In the genomic region with DNA sequence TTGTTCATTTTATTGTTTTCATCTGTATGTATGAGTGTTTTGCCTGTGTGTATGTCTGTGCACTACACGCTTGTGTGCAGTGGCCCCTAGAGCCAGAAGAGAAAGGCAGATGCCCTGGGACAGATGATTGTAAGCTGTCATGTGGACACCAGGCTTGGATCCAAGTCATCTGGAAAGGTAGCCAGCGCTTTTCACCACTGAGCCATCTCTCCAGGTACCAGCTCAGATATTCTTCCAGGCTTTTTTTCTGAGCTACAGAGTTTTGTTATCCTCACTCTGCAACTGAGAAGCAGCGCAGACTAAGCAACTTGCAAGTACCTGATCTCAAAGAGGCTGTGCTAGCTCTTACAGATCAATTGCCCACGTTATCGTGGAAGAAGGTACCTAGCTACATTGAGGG, we compare ENCODE assay signal across 7 mouse cellular contexts. TPM values are rescaled to one million over a fixed set of nuclear protein-coding genes. Genes with fewer than 3 reads are reported as not detected.
DNase-seq lines count a peak whose midpoint lies in the region; ATAC-seq and TF ChIP-seq lines count a peak whose summit lies in the region.

No protein-coding gene starts in this region.

- no peaks in the 10 kb centered on the region for H3K4me1 ChIP-seq in limb, embryonic 14.5 days (ENCODE audit: control insufficient read depth, insufficient read depth, low read length)
- peaks cover 5% of the 10 kb centered on the region; the same call in 1 of the 2 replicates for H3K4me1 ChIP-seq in limb, embryonic 10.5 days
- H3K4me1 ChIP-seq in forebrain, embryonic 14.5 days (ENCODE audit: control insufficient read depth, insufficient read depth, low read length) = peaks cover 5% of the 10 kb centered on the region; the same call in 1 of the 2 replicates
- H3K4me1 ChIP-seq in liver, embryonic 13.5 days (replicated peaks) = peaks cover 28% of the 10 kb centered on the region

- no peak overlapping the region for H3K27ac ChIP-seq in limb, embryonic 14.5 days (replicated peaks; ENCODE audit: low read depth, low read length)
- no peak overlapping the region for H3K27ac ChIP-seq in limb, embryonic 10.5 days
- H3K27ac ChIP-seq in forebrain, embryonic 14.5 days (ENCODE audit: low read depth, low read length) = no peak overlapping the region
- peak overlapping the region; percentile 22; the same call in 1 of the 2 replicates for H3K27ac ChIP-seq in liver, embryonic 13.5 days

- 67% methylated on average over 5 of the region's 5 CpGs for WGBS in limb, embryonic 14.5 days
- WGBS in limb, embryonic 10.5 days = 80% methylated on average over 5 of the region's 5 CpGs
- 63% methylated on average over 5 of the region's 5 CpGs for WGBS in forebrain, embryonic 14.5 days
- 54% methylated on average over 5 of the region's 5 CpGs for WGBS in liver, embryonic 13.5 days (ENCODE audit: insufficient replicate concordance)

- H3K4me2 ChIP-seq in limb, embryonic 14.5 days (replicated peaks; ENCODE audit: low read depth, low read length, severe bottlenecking) = no peak overlapping the region; the same call in 1 of the 2 replicates
- peak overlapping the region; percentile 97; the same call in 1 of the 2 replicates for H3K4me2 ChIP-seq in forebrain, embryonic 14.5 days (ENCODE audit: low read length)
- peak overlapping the region; percentile 92 for H3K4me2 ChIP-seq in liver, embryonic 13.5 days

- H3K9me3 ChIP-seq in limb, embryonic 14.5 days (ENCODE audit: control insufficient read depth, low read length) = no peaks in the 10 kb centered on the region
- H3K9me3 ChIP-seq in limb, embryonic 10.5 days (replicated peaks) = no peaks in the 10 kb centered on the region
- no peaks in the 10 kb centered on the region for H3K9me3 ChIP-seq in forebrain, embryonic 14.5 days (replicated peaks; ENCODE audit: control insufficient read depth, low read length)
- no peaks in the 10 kb centered on the region for H3K9me3 ChIP-seq in liver, embryonic 13.5 days (replicated peaks)

- no peak for TF ChIP-seq POLR2A in limb, embryonic 14.5 days (IDR thresholded peaks at IDR 0.05; ENCODE audit: borderline replicate concordance, extremely low read depth, insufficient read depth, insufficient read length)

- 0 out of 2 replicates have a peak overlapping the region, but pooled peaks have one; percentile 7 for H3K4me3 ChIP-seq in limb, embryonic 14.5 days (replicated peaks; ENCODE audit: low read length)
- no peak overlapping the region for H3K4me3 ChIP-seq in limb, embryonic 10.5 days
- no peak overlapping the region for H3K4me3 ChIP-seq in forebrain, embryonic 14.5 days (ENCODE audit: low read depth, low read length)
- peak overlapping the region; percentile 75 for H3K4me3 ChIP-seq in liver, embryonic 13.5 days (replicated peaks)

- no peak for ATAC-seq in limb, embryonic 14.5 days (ENCODE audit: low FRiP score, low read depth)
- no peak for ATAC-seq in forebrain, embryonic 14.5 days
- ATAC-seq in liver, embryonic 13.5 days (ENCODE audit: low read depth) = no peak
- no peak for ATAC-seq in frontal cortex, adult (ENCODE audit: low TSS enrichment)

- H3K9ac ChIP-seq in limb, embryonic 14.5 days (ENCODE audit: low read depth, low read length, severe bottlenecking) = no peak overlapping the region
- no peak overlapping the region for H3K9ac ChIP-seq in forebrain, embryonic 14.5 days (ENCODE audit: low read length)
- peak overlapping the region; percentile 51 for H3K9ac ChIP-seq in liver, embryonic 13.5 days

- DNase-seq in limb, embryonic 14.5 days (ENCODE audit: low spot score) = no peak
- DNase-seq in limb, embryonic 10.5 days (ENCODE audit: low spot score) = no peak
- peak; percentile 22 for DNase-seq in c-Kit-positive CD71-positive TER-119-positive erythroid progenitor cells, embryonic 14.5 days (ENCODE audit: low spot score)
- no peak for DNase-seq in forebrain, embryonic 14.5 days (ENCODE audit: low spot score)
- no peak for DNase-seq in liver, embryonic 13.5 days
- DNase-seq in T-cell, adult 2 months (ENCODE audit: low spot score) = no peak

- no peaks in the 10 kb centered on the region for H3K36me3 ChIP-seq in limb, embryonic 14.5 days (ENCODE audit: control insufficient read depth, insufficient read depth, low read length)
- H3K36me3 ChIP-seq in limb, embryonic 10.5 days = no peaks in the 10 kb centered on the region
- no peaks in the 10 kb centered on the region for H3K36me3 ChIP-seq in forebrain, embryonic 14.5 days (ENCODE audit: control insufficient read depth, insufficient read depth, low read length)
- H3K36me3 ChIP-seq in liver, embryonic 13.5 days = no peaks in the 10 kb centered on the region

- peaks cover 13% of the 10 kb centered on the region; the same call in 1 of the 2 replicates for H3K27me3 ChIP-seq in limb, embryonic 14.5 days (ENCODE audit: control insufficient read depth, insufficient read depth, low read length)
- H3K27me3 ChIP-seq in limb, embryonic 10.5 days (ENCODE audit: low read depth, poor library complexity, severe bottlenecking) = peaks cover 17% of the 10 kb centered on the region
- H3K27me3 ChIP-seq in forebrain, embryonic 14.5 days (replicated peaks; ENCODE audit: control insufficient read depth, insufficient read depth, low read length) = 0 out of 2 replicates have a peak, but pooled peaks cover 3% of the 10 kb centered on the region
- H3K27me3 ChIP-seq in liver, embryonic 13.5 days = no peaks in the 10 kb centered on the region

RNA-seq across cellular contexts. Expression of a gene that starts 1.5 kb away (rescaled TPM):
- 6.9 and 7.8 TPM in 2 replicates for polyA plus RNA-seq in limb, embryonic 14.5 days (2012; rRNA removed)
- 8.6 and 9.6 TPM in 2 replicates for polyA plus RNA-seq in limb, embryonic 14.5 days (2014; fragmentation: Nextera tagmentation; extraction: Ambion mirVana)
- 6.5 and 7.0 TPM in 2 replicates for polyA plus RNA-seq in limb, embryonic 10.5 days (2016; fragmentation: Nextera tagmentation; extraction: Ambion mirVana)
- 7.0 and 8.6 TPM in 2 replicates for polyA plus RNA-seq in forebrain, embryonic 14.5 days (2014; fragmentation: Nextera tagmentation; extraction: Ambion mirVana)
- 7.6 and 7.9 TPM in 2 replicates for polyA plus RNA-seq in liver, embryonic 13.5 days (2015; fragmentation: Nextera tagmentation; extraction: Ambion mirVana)

Comparison
In these comparisons a context has a peak if more than half of its experiments do, and no peak if none do; other contexts are left out.
1. H3K4me3 ChIP-seq: peak in limb, embryonic 14.5 days (single experiment) and liver, embryonic 13.5 days (single experiment); none in limb, embryonic 10.5 days (single experiment) and forebrain, embryonic 14.5 days (single experiment).